Mouse (Mus musculus): ENCODE results near the gene Atxn2l. TPM values are rescaled to one million over a fixed set of nuclear protein-coding genes. Genes with fewer than 3 reads are reported as not detected.
"Not testable (repeated sequence)": the region's sequence is repeated elsewhere in the genome, so short reads cannot be mapped to it uniquely, and the experiment has no call there.

Gene Atxn2l
- polyA plus RNA-seq, 1 experiment: 956 TPM

DNA sequence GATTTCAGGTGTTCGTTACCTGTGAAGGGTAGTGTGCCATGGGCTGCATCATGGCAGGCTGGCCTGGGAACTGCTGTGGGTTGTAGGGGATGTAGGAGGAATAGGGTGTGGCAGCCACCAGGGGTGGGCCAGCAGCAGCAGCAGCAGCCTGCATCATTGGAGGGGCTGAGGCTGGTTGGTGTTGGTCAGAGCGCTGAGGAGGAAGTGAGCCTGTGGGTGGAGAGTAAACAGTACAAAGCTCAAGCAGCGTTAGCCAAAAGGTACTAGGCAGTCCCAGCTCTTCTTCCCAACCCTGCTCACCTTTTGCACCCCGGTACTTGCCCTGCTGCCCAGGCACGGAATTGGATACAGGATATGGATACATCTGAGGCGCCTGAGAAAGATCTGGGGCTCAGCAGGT, 9.1 kb downstream of the Atxn2l start:
- H3K27me3 ChIP-seq (replicated peaks): no peaks in the 10 kb centered on the region
- H3K36me3 ChIP-seq (replicated peaks; ENCODE audit: low read length): peaks cover 97% of the 10 kb centered on the region
- H3K4me3 ChIP-seq (replicated peaks): no peak overlapping the region
- peaks cover 89% of the 10 kb centered on the region for H3K4me1 ChIP-seq
- TF ChIP-seq FLI1 (IDR thresholded peaks at IDR 0.05; ENCODE audit: low read length) (no peak), GATA1 (IDR thresholded peaks at IDR 0.05; ENCODE audit: borderline replicate concordance, low read length) (no peak)
- H3K9me3 ChIP-seq: no peaks in the 10 kb centered on the region

GRCm38 (mm10) chr7:126491973-126492372, 11.3 kb downstream of the Atxn2l start:
- H3K9me3 ChIP-seq: no peaks in the 10 kb centered on the region
- peaks cover 84% of the 10 kb centered on the region for H3K4me1 ChIP-seq
- no peaks in the 10 kb centered on the region for H3K27me3 ChIP-seq (replicated peaks)
- peaks cover 85% of the 10 kb centered on the region for H3K36me3 ChIP-seq (replicated peaks; ENCODE audit: low read length)
- no peak for TF ChIP-seq GATA1 (IDR thresholded peaks at IDR 0.05; ENCODE audit: borderline replicate concordance, low read length)
- no peak for TF ChIP-seq FLI1 (IDR thresholded peaks at IDR 0.05; ENCODE audit: low read length)
- no peak overlapping the region for H3K4me3 ChIP-seq (replicated peaks)

GRCm38 (mm10) chr7:126491005-126491404, 12.2 kb downstream of the Atxn2l start:
- Histone ChIP-seq H3K4me3 (replicated peaks) (no peak overlapping the region), H3K9me3 (no peaks in the 10 kb centered on the region), H3K27me3 (replicated peaks) (no peaks in the 10 kb centered on the region), H3K36me3 (replicated peaks; ENCODE audit: low read length) (peaks cover 75% of the 10 kb centered on the region), H3K4me1 (peaks cover 80% of the 10 kb centered on the region)
- no peak for TF ChIP-seq GATA1 (IDR thresholded peaks at IDR 0.05; ENCODE audit: borderline replicate concordance, low read length)
- TF ChIP-seq FLI1 (IDR thresholded peaks at IDR 0.05; ENCODE audit: low read length): no peak

GRCm38 (mm10) chr7:126487617-126488385, 15.4 kb downstream of the Atxn2l start:
- H3K9me3 ChIP-seq; H3K27me3 ChIP-seq (replicated peaks): not testable (repeated sequence)
- Histone ChIP-seq H3K4me3 (replicated peaks) (peak overlapping the region; percentile 99), H3K4me1 (peaks cover 57% of the 10 kb centered on the region), H3K36me3 (replicated peaks; ENCODE audit: low read length) (peaks cover 43% of the 10 kb centered on the region)

DNA sequence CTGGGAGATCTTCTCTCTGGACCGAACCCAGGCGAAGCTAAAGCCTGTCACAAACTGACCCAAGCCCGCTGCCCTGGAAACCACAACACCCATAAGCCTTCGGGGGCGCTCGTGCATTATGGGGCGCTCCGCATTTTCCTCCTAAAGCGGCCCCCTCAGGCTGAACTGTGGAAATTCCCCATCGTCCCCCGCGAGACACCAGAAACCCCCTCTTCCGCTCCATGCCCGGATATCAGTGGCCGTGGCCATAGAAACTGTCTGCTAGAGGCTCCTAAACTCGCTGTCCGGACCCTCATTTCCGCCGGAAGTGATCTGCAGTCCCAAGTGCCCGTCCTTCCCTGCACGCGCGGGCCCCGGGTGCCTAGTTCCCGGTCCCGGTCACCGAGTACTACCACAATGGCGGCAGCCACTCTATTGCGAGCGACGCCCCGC, 16.2 kb downstream of the Atxn2l start, which contains the start of gene Tufm:
TSS of gene Tufm (plus strand) at position 310 of the 432 bp plus-strand sequence.
- Histone ChIP-seq H3K9me3 (no peaks in the 10 kb centered on the region), H3K27me3 (replicated peaks) (no peaks in the 10 kb centered on the region), H3K4me1 (peaks cover 57% of the 10 kb centered on the region), H3K36me3 (replicated peaks; ENCODE audit: low read length) (peaks cover 36% of the 10 kb centered on the region), H3K4me3 (replicated peaks) (peak within 1 kb of the TSS; percentile 99)
- TF ChIP-seq GATA1 (IDR thresholded peaks at IDR 0.05; ENCODE audit: borderline replicate concordance, low read length) (no peak), FLI1 (IDR thresholded peaks at IDR 0.05; ENCODE audit: low read length) (peak; percentile 81; the same call in 1 of the 2 replicates)

- Histone ChIP-seq H3K9me3 (no peaks in the 10 kb centered on the region), H3K4me1 (peaks cover 20% of the 10 kb centered on the region), H3K4me3 (replicated peaks) (peak overlapping the region; percentile 88), H3K27me3 (replicated peaks) (no peaks in the 10 kb centered on the region), H3K36me3 (replicated peaks; ENCODE audit: low read length) (no peaks in the 10 kb centered on the region)
- TF ChIP-seq FLI1 (IDR thresholded peaks at IDR 0.05; ENCODE audit: low read length) (no peak), GATA1 (IDR thresholded peaks at IDR 0.05; ENCODE audit: borderline replicate concordance, low read length) (no peak)
Observed at GRCm38 (mm10) chr7:126482392-126482871, 20.8 kb downstream of the Atxn2l start.

DNA sequence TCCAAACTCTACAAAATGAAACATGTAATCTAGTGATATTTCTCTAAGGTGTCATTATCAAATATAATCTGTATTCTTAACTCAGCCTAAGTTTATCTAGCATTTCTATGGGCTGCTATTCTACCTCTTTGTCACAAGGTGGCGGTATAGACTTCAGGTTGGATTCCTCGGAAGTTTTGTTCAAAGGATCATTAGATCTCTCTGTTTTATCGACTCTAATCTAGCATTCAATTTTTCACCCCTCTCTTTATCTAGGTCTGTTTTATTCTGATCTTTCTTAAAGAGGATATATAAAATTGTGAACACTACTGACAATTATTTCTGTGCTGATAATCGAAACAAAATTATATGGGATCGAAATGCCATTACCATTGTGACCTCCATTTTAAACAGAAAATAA, 21.5 kb downstream of the Atxn2l start:
- Histone ChIP-seq H3K27me3 (replicated peaks) (no peaks in the 10 kb centered on the region), H3K36me3 (replicated peaks; ENCODE audit: low read length) (no peaks in the 10 kb centered on the region), H3K4me1 (peaks cover 23% of the 10 kb centered on the region), H3K4me3 (replicated peaks) (peak overlapping the region; percentile 88), H3K9me3 (no peaks in the 10 kb centered on the region)
- TF ChIP-seq FLI1 (IDR thresholded peaks at IDR 0.05; ENCODE audit: low read length) (no peak), GATA1 (IDR thresholded peaks at IDR 0.05; ENCODE audit: borderline replicate concordance, low read length) (no peak)

DNA sequence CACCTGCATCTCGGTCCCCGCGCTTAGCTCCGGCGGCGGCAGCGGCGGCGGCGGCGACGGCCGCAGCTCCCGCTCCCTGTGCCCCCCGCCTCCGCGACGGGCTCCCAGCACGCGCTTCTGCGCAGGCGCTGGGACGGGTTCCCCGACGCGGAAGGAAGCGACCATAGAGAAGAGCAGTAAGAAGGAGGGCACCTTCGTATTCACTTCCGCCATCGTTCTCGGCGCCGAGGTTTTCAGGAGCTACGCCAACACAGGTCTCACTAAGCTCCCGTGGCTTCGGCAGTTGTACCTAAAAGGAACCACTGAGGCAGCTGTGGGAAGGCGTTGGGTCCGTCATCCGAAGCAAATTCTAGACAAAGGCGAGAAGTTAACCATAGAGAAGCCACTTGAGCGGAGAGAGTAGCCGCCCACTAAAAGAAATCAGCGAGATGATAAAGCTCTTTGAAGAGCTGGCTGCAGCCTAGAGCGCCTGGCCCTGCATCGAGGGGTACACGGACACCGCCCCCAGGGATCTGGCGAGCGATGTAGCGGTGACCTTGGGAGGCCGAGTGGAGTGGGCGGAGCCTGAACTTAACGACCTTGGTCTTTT, 28.1 kb downstream of the Atxn2l start, which contains the start of gene Sh2b1:
TSS of gene Sh2b1 (minus strand) at position 432 of the 589 bp plus-strand sequence.
- H3K9me3 ChIP-seq: no peaks in the 10 kb centered on the region
- TF ChIP-seq FLI1 (IDR thresholded peaks at IDR 0.05; ENCODE audit: low read length) (no peak), GATA1 (IDR thresholded peaks at IDR 0.05; ENCODE audit: borderline replicate concordance, low read length) (no peak)
- H3K36me3 ChIP-seq (replicated peaks; ENCODE audit: low read length): peaks cover 36% of the 10 kb centered on the region
- H3K4me3 ChIP-seq (replicated peaks): peak within 1 kb of the TSS; percentile 98
- no peaks in the 10 kb centered on the region for H3K27me3 ChIP-seq (replicated peaks)
- H3K4me1 ChIP-seq: peaks cover 68% of the 10 kb centered on the region

GRCm38 (mm10) chr7:126474486-126474955, 28.7 kb downstream of the Atxn2l start:
- H3K36me3 ChIP-seq (replicated peaks; ENCODE audit: low read length): peaks cover 41% of the 10 kb centered on the region
- TF ChIP-seq FLI1 (IDR thresholded peaks at IDR 0.05; ENCODE audit: low read length): no peak
- no peak for TF ChIP-seq GATA1 (IDR thresholded peaks at IDR 0.05; ENCODE audit: borderline replicate concordance, low read length)
- peaks cover 73% of the 10 kb centered on the region for H3K4me1 ChIP-seq

More at GRCm38 (mm10) chr7:126474486-126474955, 28.7 kb downstream of the Atxn2l start:
- H3K27me3 ChIP-seq (replicated peaks): no peaks in the 10 kb centered on the region
- no peaks in the 10 kb centered on the region for H3K9me3 ChIP-seq
- H3K4me3 ChIP-seq (replicated peaks): peak overlapping the region; percentile 98

Data from megakaryocyte, embryonic 14.5 days (primary cell).